Mouse (Mus musculus) testis, postnatal 10 days (tissue): ENCODE data around the gene Cfap300.

Experiments used
- DNase-seq: peaks from one replicate; pipeline ENCODE4 v3.0.0; 2021; ENCODE audit warnings: low spot score

The Cfap300 gene

DNA sequence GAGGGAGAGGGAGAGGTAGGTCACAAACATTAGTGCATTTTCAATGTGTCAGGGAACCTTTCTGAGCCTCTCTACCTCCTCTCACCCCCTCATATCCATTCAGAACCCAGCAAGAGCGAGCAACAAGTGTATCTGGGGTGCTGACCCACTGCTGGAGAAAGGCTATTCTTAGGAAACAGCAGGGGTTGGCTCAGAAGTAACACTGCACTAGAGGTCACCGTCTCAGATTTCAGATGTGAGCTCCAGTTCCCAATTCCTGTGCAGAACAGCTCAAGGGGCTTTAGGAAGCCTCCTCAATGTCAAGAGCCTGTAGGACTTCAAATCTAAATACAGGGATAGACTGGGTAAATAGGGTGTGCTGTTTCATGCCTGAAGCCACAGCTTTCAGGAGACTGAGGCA, 59.0 kb downstream of the Cfap300 start:
- DNase-seq: no peak

DNA sequence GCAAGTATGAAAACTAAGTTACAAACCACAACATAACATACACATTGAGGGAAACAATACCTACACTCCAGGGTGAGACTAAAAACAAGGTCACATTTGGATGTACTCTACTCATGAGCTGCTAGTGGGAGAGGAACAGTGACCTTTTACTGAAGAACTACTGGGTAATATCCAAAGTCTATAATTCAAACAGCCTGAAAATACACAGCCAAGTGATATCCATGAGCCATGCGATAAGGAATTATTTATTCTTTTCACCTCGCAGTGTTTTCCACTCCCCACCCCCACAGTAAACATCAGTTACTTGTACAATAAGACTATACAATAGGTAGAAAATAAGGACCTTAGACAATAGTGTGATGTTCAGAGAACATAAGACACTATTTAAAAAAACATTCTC, 62.5 kb downstream of the Cfap300 start:
- DNase-seq: no peak

DNA sequence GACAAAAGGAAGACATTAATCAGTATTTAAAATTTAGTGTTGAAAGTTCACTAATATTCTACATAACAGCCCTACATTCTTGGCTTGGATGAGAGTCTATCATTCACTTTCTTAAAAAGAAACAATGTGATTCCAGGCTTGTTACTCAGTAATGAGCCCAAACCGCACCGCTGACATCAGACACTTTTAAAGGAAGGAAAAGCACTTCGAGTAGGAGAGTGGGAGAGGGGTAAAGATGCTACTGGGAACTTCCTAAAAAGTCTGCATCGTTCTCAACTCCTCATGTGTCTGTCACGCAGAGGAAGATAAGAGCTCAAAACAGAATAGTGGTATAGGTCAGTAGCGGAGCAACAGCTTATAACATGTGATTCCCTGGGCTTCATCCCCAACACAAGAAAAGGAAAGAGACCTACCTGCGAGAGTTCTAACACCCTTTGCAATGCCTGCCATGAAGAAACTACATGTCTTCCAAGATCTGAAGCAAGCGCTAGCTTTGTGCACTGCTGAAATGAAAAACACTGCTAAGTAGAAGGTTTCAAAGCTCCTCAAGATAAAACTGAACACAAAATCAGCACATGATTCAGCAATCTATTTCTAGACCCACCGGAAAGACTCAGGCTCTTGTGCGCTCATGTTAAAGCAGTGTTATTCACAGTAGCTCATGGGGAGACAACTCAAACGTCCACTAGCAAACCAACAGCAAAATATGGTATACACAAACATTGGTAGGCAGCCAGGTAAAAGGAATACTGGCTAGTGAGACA, 63.3 kb downstream of the Cfap300 start:
- no peak for DNase-seq

DNA sequence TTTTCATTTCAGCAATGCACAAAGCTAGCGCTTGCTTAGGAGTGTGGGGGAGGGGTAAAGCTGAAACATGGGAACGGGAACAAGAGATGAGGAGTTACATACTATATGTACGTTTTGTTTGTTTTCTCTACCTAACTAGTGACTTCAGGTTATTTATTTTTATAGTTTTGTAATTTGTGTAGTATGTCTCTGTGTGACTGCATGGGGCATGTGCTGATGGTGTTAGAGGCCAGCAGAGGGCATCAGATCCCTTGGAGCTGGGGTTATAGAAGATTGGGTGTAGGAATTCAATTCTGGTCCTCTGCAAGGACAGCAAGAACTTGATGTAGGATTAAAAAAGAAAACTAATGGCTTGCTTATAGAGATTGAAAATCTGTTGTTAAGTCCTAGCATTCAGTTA, 64.1 kb downstream of the Cfap300 start:
- no peak for DNase-seq

- DNase-seq: no peak
These were observed 65.0 kb downstream of the Cfap300 start for GRCm38 (mm10) chr9:7977587-7977986.

DNA sequence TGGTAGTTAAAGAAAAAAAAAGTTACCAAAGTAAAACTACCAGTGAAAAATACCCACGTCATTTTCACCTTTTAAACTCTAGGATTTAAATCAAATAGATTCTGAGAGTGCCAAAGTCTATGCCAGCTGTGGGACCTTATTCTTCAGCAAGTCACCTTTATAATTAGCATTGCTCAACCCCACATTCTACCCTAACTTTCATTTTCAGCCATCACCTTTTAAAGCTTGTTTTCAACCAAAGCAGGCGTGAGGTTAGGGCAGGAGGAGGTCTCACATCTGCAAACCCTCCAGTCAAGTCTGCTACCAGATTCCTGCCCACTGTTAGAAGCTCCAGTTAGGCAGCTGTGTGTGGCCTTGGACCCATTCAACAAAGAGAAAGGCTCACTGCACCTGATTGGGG, 70.6 kb downstream of the Cfap300 start:
- DNase-seq: no peak
